Mouse (Mus musculus): ENCODE measurements around the gene Secisbp2. TPM values are rescaled to one million over a fixed set of nuclear protein-coding genes. Genes with fewer than 3 reads are reported as not detected.
A peak's percentile ranks its signal among the peaks of the same experiment; 100 is the strongest.
"Not testable (repeated sequence)": the region's sequence is repeated elsewhere in the genome, so short reads cannot be mapped to it uniquely, and the experiment has no call there.

Gene Secisbp2
- polyA plus RNA-seq, 2 experiments from 2014 or later, result 33.4 to 38.9 TPM

- no peak for ATAC-seq
Observed at GRCm38 (mm10) chr13:51643924-51644828, 7.3 kb upstream of the Secisbp2 start.

DNA sequence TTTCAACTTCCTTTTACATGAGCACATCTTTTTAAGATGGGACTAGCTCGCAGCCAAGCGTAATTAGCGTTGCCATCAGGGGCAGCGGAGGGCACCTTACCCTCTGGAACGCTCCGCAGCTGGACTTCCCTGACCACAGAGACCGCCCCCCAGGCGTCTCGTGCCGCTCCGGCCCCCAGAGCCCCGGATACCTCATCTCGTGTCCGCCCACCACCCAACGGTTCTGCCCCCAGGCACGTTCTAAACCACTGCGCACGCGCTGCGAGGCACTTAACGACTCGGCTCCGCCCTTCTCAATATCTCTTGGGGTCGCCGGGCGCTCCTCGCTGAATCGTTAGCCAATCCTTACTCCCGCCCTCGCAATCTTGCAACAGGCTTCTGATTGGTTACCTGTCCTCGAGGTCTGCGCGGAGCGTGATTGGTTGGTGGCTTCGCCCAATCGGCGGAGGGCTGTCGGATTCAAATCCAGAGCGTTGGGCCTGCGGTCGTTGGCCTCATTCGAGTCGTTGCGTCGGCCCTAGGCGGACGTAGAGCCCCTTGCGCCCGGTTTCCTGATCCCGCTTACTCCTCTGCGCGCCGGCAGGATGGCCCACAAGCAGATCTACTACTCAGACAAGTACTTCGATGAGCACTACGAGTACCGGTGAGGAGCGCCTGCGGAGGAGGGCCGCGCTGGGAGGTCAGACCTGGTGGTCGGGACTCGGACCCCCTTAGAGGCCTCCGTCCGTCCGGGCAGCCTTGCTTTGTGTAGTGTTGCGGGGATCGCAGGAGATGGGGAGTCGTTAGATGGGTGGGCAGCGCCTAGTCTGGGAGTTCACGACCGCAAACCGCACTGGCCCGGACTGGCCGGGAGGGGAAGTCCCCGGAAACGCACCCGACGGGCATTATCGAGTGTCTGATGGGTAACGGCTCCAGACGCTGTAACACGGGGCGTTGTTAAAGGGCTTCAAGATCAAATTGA is 6.4 kb upstream of the Secisbp2 start, which contains the start of gene Cks2:
Gene Cks2, plus strand, starts transcription at position 404 of the 961 bp plus-strand sequence.
- peak; percentile 98 for ATAC-seq

DNA sequence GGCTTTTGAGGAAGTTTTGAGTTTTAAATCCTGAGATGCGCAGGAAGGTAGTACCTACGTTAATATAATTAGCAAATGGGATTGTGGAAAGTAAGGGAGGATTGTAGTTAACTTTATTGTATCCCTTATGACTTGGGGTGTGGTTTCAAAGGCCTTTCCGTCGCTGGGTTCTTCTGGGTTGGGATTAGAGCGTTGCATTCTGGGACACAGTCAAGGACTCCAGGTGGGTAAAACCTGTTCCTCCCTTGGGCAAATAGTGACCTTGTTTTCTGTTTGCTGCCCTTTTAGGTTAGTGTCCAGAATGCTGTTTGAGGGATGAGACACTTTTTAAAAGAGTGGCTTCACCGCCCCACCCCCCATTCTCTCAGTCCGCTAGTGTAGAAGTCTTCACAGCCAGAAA is 5.6 kb upstream of the Secisbp2 start:
- ATAC-seq, result no peak

DNA sequence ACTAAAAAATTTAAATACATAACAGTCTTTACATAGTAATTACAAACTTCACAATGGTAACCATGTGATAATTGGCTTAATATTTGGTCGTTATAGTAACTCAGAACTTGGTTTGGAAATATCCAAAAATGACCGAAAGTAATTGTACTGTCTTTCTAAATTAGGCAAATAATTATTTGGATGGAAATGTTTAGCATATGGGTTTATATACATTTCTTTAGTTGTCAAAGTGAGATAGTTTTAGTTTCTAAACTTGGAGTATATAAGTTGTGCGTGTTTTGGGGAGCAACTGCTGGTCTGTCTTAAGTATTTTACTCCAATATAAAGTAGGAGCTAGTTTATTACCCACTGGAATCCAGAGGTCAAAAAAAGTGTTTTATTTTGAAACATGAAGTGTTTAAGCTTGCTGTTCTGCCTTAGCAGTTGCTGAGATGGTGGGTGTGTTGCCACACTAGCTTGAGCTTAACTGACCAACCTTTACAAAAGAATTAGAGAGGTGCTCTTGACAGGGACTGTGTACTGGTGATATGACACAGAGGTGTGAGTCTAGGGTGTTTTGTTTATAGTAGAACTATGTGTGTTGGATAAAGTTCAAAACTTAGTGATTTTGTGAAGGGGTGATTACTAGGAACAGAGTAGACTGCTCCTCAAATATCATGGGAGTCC is 5.0 kb upstream of the Secisbp2 start:
- ATAC-seq, result no peak

- ATAC-seq, result no peak
Observed at GRCm38 (mm10) chr13:51647770-51648169, 3.7 kb upstream of the Secisbp2 start.

DNA sequence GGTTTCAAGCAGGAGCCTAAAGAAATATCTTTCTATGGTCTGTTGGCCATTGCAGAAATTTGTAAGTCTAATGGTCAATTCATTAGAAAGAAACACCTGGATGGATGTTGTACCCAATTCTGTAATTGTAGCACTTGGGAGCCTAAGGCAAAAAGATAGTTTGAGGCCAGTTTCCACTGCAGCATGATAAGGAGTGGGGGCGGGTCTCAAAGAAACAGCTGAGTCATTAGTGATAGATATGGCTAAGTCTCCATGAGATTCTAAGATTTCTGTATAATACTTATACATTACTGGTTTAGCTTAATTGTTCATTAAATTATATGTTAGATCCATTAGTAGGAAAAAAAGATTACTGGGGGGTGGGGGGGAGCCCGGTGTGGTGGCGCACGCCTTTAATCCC is 3.3 kb upstream of the Secisbp2 start:
- no peak for ATAC-seq

- no peak for ATAC-seq
Observed at GRCm38 (mm10) chr13:51649740-51650139, 1.8 kb upstream of the Secisbp2 start.

- no peak for ATAC-seq
Observed at GRCm38 (mm10) chr13:51653159-51653558, 1.7 kb downstream of the Secisbp2 start.

DNA sequence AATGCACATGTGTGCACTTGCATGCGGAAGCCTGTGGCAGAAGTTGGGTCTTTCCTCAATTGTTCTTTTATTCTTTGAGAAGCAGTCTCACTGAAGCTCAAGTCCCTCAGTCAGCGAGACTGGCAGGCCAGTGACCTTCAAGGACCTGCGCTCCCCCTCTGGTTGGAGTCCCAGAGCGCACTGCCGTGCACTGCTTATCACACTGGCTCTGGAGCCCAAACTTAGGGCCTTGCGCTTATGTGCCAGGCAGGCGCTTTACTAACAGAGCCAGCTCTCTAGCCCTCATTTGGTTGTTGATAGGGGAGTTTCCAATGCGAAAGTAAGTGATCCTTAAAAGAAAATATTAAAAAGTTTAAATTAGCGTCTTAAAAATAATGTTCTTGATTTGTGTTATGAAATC is 2.5 kb downstream of the Secisbp2 start:
- ATAC-seq, result no peak

DNA sequence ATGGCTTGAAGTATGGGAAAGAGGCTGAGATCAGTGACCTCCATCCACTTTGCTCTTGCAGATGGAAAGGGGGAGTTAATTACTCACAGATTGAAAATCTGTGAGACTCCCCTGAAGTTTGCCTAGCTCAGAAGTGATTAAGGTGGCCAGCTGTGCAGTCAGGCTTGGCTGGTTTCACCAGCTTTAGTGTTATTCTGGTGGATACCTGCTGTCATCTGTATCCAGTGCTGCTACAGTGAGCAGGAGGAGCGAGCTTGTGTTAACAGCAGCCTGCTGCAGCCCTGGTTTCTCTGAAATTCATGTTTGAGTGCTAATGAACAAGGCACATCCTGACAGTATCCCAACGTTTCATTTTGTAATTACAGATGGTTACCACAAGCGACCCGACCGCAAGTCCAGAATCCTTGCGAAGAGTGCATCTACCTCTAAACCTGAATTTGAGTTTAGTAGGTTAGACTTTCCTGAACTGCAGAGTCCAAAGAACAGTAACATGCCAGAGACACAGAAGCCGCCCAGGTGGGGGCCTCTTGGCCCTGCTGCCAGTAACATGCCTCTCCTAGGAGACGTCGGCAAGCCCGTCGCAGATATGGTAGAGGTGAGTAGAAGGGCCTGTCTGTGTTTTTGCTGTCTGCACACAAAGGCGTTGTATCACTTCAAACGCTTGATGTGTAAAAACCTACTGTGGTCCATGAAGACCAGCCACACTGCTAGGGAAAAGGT is 5.2 kb downstream of the Secisbp2 start:
- no peak for ATAC-seq

DNA sequence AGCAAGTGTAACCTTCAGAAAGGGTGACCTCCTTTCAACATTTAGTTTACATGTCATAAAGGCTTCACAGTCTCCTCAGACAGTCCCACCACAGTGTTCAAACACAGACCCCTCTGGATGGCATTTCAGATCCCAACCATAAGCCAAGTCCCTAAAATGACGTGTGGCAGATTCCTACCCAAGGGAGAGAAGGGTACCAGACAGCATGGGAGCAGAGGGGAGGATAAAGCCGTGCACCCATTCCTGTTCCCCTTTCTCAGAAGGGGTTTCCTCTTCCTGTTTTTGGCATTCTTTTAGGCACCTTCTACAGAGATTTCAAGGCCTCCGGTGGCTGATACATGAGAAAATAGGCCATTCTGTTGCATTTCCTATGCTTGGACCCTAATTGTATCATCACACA is 6.6 kb downstream of the Secisbp2 start:
- no peak for ATAC-seq

GRCm38 (mm10) chr13:51659573-51659972 is 8.1 kb downstream of the Secisbp2 start:
- ATAC-seq, result no peak

- no peak for ATAC-seq
Observed at GRCm38 (mm10) chr13:51663561-51663960, 12.1 kb downstream of the Secisbp2 start.

DNA sequence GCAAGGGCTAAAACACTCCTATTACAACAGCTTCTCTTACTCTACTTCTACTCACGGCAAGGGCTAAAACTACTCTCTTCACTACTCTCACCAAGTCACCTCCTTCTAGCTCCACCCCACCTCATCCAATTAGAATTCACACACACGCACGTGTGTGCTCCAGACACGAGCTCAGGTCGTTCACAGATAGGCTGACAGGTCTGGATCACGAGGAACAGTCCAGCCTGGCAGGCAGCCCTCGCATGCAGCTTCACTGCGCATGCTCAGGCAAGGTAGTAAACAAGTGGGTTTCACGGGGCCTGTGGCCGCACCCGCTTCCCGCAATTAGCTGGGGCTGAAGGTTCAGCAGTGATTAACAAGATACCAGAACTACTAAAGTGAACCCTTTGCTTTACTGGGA is 16.7 kb downstream of the Secisbp2 start:
- ATAC-seq, result not testable (repeated sequence)

GRCm38 (mm10) chr13:51676641-51677040 is 25.1 kb downstream of the Secisbp2 start:
- ATAC-seq, result peak; percentile 41

- ATAC-seq, result peak; percentile 71
Observed at GRCm38 (mm10) chr13:51677041-51677440, 25.5 kb downstream of the Secisbp2 start.

DNA sequence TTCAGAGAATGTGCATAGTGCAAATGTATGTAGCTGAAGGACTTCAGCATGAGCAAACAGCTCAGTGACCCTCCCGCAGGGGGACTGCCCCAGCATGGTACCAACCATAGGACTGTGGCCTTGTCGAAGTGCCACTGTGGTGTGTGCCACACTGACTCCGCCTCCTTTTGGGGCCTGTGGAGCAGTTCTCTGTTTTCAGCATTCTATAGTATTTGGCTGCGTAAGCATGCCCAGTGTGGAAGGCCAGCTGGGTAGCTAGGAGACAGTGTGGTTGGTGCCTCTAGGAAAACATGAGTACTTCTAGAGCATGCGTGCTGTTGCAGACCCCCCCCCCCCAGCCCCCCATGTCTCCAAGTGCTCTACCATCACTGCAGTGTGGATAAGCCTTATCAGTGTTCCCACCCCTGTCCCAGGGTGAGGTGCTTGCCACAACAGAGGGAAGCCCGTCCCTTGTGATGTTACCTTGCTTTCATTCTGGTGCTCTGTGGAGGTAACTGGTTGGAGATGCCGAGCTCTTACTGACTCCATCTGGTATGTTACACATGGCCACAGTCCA is 26.2 kb downstream of the Secisbp2 start:
- ATAC-seq, result no peak

DNA sequence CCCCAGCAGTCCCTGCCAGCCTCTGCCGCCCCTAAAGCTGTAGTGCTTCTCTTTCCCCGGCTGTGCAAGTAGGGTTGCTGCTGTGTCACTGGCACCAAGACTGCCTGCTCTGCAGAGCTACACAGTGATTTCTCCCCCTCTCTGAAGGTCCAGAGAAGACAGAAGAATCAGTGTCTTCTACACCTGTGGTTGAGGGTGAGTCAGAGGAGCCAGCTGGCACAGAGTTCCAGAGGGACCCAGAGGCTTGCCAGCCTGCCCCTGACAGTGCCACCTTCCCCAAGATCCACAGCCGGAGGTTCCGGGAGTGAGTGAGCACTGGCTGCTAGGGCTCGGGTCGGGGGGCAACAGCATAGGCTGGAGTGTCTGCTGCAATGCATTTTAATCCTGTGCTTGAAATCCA is 27.2 kb downstream of the Secisbp2 start:
- no peak for ATAC-seq

GRCm38 (mm10) chr13:51679332-51679731 is 27.8 kb downstream of the Secisbp2 start:
- no peak for ATAC-seq

DNA sequence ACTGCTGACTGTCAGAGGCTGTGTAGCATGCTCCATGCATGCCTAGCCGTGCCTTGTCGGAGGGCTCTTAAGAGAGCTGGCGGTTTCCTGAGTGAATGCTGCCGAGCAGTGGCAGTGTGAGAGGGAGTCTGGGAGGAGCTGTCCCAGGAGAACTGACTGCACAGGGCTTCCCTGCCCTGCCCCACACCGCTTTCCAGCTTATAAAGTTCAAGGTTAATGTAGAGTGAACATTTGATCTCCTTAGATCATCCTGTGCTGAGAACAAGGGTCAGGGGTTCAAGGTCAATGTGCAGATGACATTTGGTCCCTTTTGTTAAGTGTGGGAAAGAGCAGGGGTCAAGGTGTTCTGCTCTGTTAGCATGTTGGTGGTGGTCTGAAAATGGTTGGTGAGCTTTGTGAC is 29.6 kb downstream of the Secisbp2 start:
- no peak for ATAC-seq

- no peak for ATAC-seq
Observed at GRCm38 (mm10) chr13:51681634-51682033, 30.1 kb downstream of the Secisbp2 start.
